Mouse (Mus musculus): ENCODE measurements around the gene Kcns1. TPM values are rescaled to one million over a fixed set of nuclear protein-coding genes. Genes with fewer than 3 reads are reported as not detected.

Kcns1 gene
- polyA plus RNA-seq, 1 experiment from 2014 or later: 0.30 TPM

Other genes starting within 250 kb of the Kcns1 start
- 355 and 373 TPM in 2 replicates for gene Ywhab, start 176.2 kb downstream of the Kcns1 start, polyA plus RNA-seq (2016; fragmentation: Nextera tagmentation; extraction: Ambion mirVana)
- gene Pabpc1l, start 145.7 kb downstream of the Kcns1 start, polyA plus RNA-seq (2016; fragmentation: Nextera tagmentation; extraction: Ambion mirVana): 2.3 and 2.9 TPM in 2 replicates
- gene Stk4, start 100.8 kb downstream of the Kcns1 start, polyA plus RNA-seq (2016; fragmentation: Nextera tagmentation; extraction: Ambion mirVana): 32.0 and 34.5 TPM in 2 replicates
- gene Tomm34, start 99.9 kb downstream of the Kcns1 start, polyA plus RNA-seq (2016; fragmentation: Nextera tagmentation; extraction: Ambion mirVana): 47.0 and 47.8 TPM in 2 replicates
- not detected in 2 replicates for gene Wfdc5, start 11.6 kb upstream of the Kcns1 start, polyA plus RNA-seq (2016; fragmentation: Nextera tagmentation; extraction: Ambion mirVana)
- gene Wfdc12, start 19.5 kb upstream of the Kcns1 start, polyA plus RNA-seq (2016; fragmentation: Nextera tagmentation; extraction: Ambion mirVana): 0.31 TPM in 1 of 2 replicates, not detected in the other
- not detected in 2 replicates for gene Wfdc15a, start 29.0 kb upstream of the Kcns1 start, polyA plus RNA-seq (2016; fragmentation: Nextera tagmentation; extraction: Ambion mirVana)
- not detected in 2 replicates for gene Wfdc15b, start 50.5 kb upstream of the Kcns1 start, polyA plus RNA-seq (2016; fragmentation: Nextera tagmentation; extraction: Ambion mirVana)
- gene Svs2, start 67.4 kb upstream of the Kcns1 start, polyA plus RNA-seq (2016; fragmentation: Nextera tagmentation; extraction: Ambion mirVana): not detected in 2 replicates
- gene Svs3b, start 85.5 kb upstream of the Kcns1 start, polyA plus RNA-seq (2016; fragmentation: Nextera tagmentation; extraction: Ambion mirVana): not detected in 2 replicates
- gene Svs4, start 107.3 kb upstream of the Kcns1 start, polyA plus RNA-seq (2016; fragmentation: Nextera tagmentation; extraction: Ambion mirVana): not detected in 2 replicates
- not detected in 2 replicates for gene Svs3a, start 118.2 kb upstream of the Kcns1 start, polyA plus RNA-seq (2016; fragmentation: Nextera tagmentation; extraction: Ambion mirVana)
- not detected in 2 replicates for gene Svs6, start 145.6 kb upstream of the Kcns1 start, polyA plus RNA-seq (2016; fragmentation: Nextera tagmentation; extraction: Ambion mirVana)
- not detected in 2 replicates for gene Svs5, start 161.6 kb upstream of the Kcns1 start, polyA plus RNA-seq (2016; fragmentation: Nextera tagmentation; extraction: Ambion mirVana)
- 1.2 and 2.0 TPM in 2 replicates for gene Slpi, start 218.0 kb upstream of the Kcns1 start, polyA plus RNA-seq (2016; fragmentation: Nextera tagmentation; extraction: Ambion mirVana)
- 0.33 and 0.37 TPM in 2 replicates for gene Rbpjl, start 232.0 kb upstream of the Kcns1 start, polyA plus RNA-seq (2016; fragmentation: Nextera tagmentation; extraction: Ambion mirVana)
- gene Matn4, start 234.0 kb upstream of the Kcns1 start, polyA plus RNA-seq (2016; fragmentation: Nextera tagmentation; extraction: Ambion mirVana): 31.5 and 39.5 TPM in 2 replicates